Mouse (Mus musculus) CH12.LX (cell line): ENCODE results near the gene Me3. TPM values are rescaled to one million over a fixed set of nuclear protein-coding genes. Genes with fewer than 3 reads are reported as not detected.

Experiments used
- DNase-seq: peaks from one replicate; pipeline ENCODE4 v3.0.0-alpha.2; 2013; ENCODE audit errors: extremely low read depth
- H3K27ac ChIP-seq: 2 replicates; pipeline ENCODE4 v1.5.1; 2012; ENCODE audit warnings: low read depth, mild to moderate bottlenecking, control low read depth, moderate library complexity; ENCODE audit not compliant: insufficient read depth
- H3K27me3 ChIP-seq: replicated peaks from 2 replicates; pipeline ENCODE3; 2012; ENCODE audit warnings: inconsistent platforms
- H3K36me3 ChIP-seq, 2 experiments: replicated peaks in 1 of 2; 2 replicates each; pipeline versions ENCODE3 to v1.6.1; 2012; ENCODE audit warnings: inconsistent platforms in 1 of 2, low read length in 1 of 2, mild to moderate bottlenecking in 1 of 2, mixed read lengths in 1 of 2, moderate library complexity in 1 of 2; ENCODE audit not compliant: control insufficient read depth in 1 of 2, insufficient read depth in 1 of 2
- H3K4me1 ChIP-seq, 2 experiments: 2 replicates each; pipeline ENCODE4 v1.6.1; 2012; ENCODE audit warnings: inconsistent platforms in 1 of 2, moderate library complexity in 1 of 2; ENCODE audit not compliant: insufficient read depth in 2 of 2, control insufficient read depth in 1 of 2
- H3K4me2 ChIP-seq: 2 replicates; pipeline ENCODE4 v1.6.1; 2012; ENCODE audit warnings: low read depth, mild to moderate bottlenecking, control low read depth; ENCODE audit not compliant: poor library complexity, insufficient read depth, severe bottlenecking
- H3K4me3 ChIP-seq, 3 experiments: fragments of 150-350 bp in 1 of 3; sonication (generic) in 1 of 3; replicated peaks in 1 of 3; 2 replicates each; pipeline versions ENCODE3 to v1.5.1; 2011 to 2012; ENCODE audit warnings: low read depth in 2 of 3, low read length in 2 of 3, mild to moderate bottlenecking in 2 of 3, moderate library complexity in 2 of 3, control low read depth in 1 of 3, improper control_type of control experiment in 1 of 3, inconsistent platforms in 1 of 3, mixed read lengths in 1 of 3; ENCODE audit not compliant: poor library complexity in 1 of 3
- H3K79me2 ChIP-seq: replicated peaks from 2 replicates; pipeline ENCODE4 v1.6.1; 2012; ENCODE audit warnings: mild to moderate bottlenecking, moderate library complexity; ENCODE audit not compliant: control insufficient read depth, poor library complexity, insufficient read depth, severe bottlenecking; ENCODE audit errors: extremely low read depth
- H3K9ac ChIP-seq: 2 replicates; pipeline ENCODE4 v1.6.1; 2012; ENCODE audit warnings: low read depth, mild to moderate bottlenecking, control low read depth, moderate library complexity; ENCODE audit not compliant: insufficient read depth
- H3K9me3 ChIP-seq: replicated peaks from 2 replicates; pipeline ENCODE3; 2012; ENCODE audit warnings: low read length, inconsistent platforms, mixed read lengths
- BHLHE40 ChIP-seq: IDR thresholded peaks from 2 replicates; pipeline ENCODE4 v1.6.1; 2011; ENCODE audit warnings: mild to moderate bottlenecking, low read depth, low read length, improper control_type of control experiment
- CHD1 ChIP-seq: IDR thresholded peaks from 2 replicates; pipeline ENCODE4 v1.6.1; 2012; ENCODE audit warnings: low read depth, low read length, improper control_type of control experiment, inconsistent platforms
- CHD2 ChIP-seq: IDR thresholded peaks from 2 replicates; pipeline ENCODE4 v1.6.1; 2011; ENCODE audit warnings: low read length, improper control_type of control experiment
- CTCF ChIP-seq, 2 experiments: IDR thresholded peaks in 1 of 2; conservative IDR thresholded peaks in 1 of 2; 2 replicates each; pipeline ENCODE4 v1.5.1; 2011 to 2012; ENCODE audit warnings: low read depth in 2 of 2, low read length in 2 of 2, improper control_type of control experiment in 1 of 2, inconsistent platforms in 1 of 2, mild to moderate bottlenecking in 1 of 2, moderate library complexity in 1 of 2
- GABPA ChIP-seq: IDR thresholded peaks from 2 replicates; pipeline ENCODE4 v1.6.1; 2012; ENCODE audit warnings: low read depth, low read length, improper control_type of control experiment, inconsistent platforms; ENCODE audit not compliant: insufficient replicate concordance
- HCFC1 ChIP-seq: IDR thresholded peaks from 2 replicates; pipeline ENCODE4 v1.6.1; 2012; ENCODE audit warnings: low read depth, mild to moderate bottlenecking, inconsistent platforms, low read length, improper control_type of control experiment
- IRF4 ChIP-seq: IDR thresholded peaks from 2 replicates; pipeline ENCODE4 v1.6.1; 2014; ENCODE audit warnings: low read depth, mild to moderate bottlenecking, inconsistent platforms, low read length, improper control_type of control experiment
- JUND ChIP-seq: conservative IDR thresholded peaks from 2 replicates; pipeline ENCODE4 v1.6.1; 2011; ENCODE audit warnings: low read depth, low read length, improper control_type of control experiment
- MEF2A ChIP-seq: IDR thresholded peaks from 2 replicates; pipeline ENCODE4 v1.6.1; 2014; ENCODE audit warnings: low read depth, mild to moderate bottlenecking, inconsistent platforms, low read length, improper control_type of control experiment, borderline replicate concordance
- MYC ChIP-seq: IDR thresholded peaks from 2 replicates; pipeline ENCODE4 v1.6.1; 2011; ENCODE audit warnings: low read depth, mild to moderate bottlenecking, improper control_type of control experiment, low read length
- NELFE ChIP-seq: IDR thresholded peaks from 2 replicates; pipeline ENCODE4 v1.6.1; 2011; ENCODE audit warnings: low read depth, low read length, improper control_type of control experiment
- SIN3A ChIP-seq: IDR thresholded peaks from 2 replicates; pipeline ENCODE4 v1.6.1; 2012; ENCODE audit warnings: low read length, improper control_type of control experiment, inconsistent platforms
- TCF12 ChIP-seq: IDR thresholded peaks from 2 replicates; pipeline ENCODE4 v1.6.1; 2014; ENCODE audit warnings: low read depth, mild to moderate bottlenecking, inconsistent platforms, low read length, improper control_type of control experiment
- UBTF ChIP-seq: IDR thresholded peaks from 2 replicates; pipeline ENCODE4 v1.6.1; 2012; ENCODE audit warnings: low read depth, mild to moderate bottlenecking, inconsistent platforms, low read length, improper control_type of control experiment, moderate library complexity
- USF1 ChIP-seq: IDR thresholded peaks from 2 replicates; pipeline ENCODE4 v1.6.1; 2014; ENCODE audit warnings: low read depth, mild to moderate bottlenecking, inconsistent platforms, low read length, improper control_type of control experiment
- USF2 ChIP-seq: conservative IDR thresholded peaks from 2 replicates; pipeline ENCODE4 v1.6.1; 2011; ENCODE audit warnings: low read depth, low read length, improper control_type of control experiment
- dilution Hi-C: fragments of 300-500 bp; cut with MboI; formaldehyde crosslinking; loops from 2 replicates; pipeline ENCODE4 v1.14.3; 2020; ENCODE audit warnings: low sequenced_read_pairs; ENCODE audit not compliant: extremely low pct_unique_long_range_greater_than_20kb, extremely low pct_ligation_motif_present
- in situ Hi-C: fragments of 300-500 bp; cut with MboI; formaldehyde crosslinking; loops from 3 replicates; pipeline ENCODE4 v1.14.3; 2019; ENCODE audit warnings: low sequenced_read_pairs, low pct_ligation_motif_present, low pct_unique_long_range_greater_than_20kb, mixed read lengths
- polyA plus RNA-seq: library from polyadenylated mRNA; unstranded; fragments of >175 nt; gene quantifications from 2 replicates; pipeline ENCODE4 v1.2.1, GENCODE M21; 2012; ENCODE audit warnings: low read depth; ENCODE audit not compliant: insufficient read length
- total RNA-seq, 2 experiments: library from RNA; depleted of rRNA; stranded (reverse); fragments of 300-350 nt in 1 of 2; fragments of >200 nt in 1 of 2; gene quantifications; 2 replicates each; pipeline ENCODE4 v1.2.3; 2012 to 2014

Gene Me3
- total and polyA plus RNA-seq, 3 experiments: not detected

DNA sequence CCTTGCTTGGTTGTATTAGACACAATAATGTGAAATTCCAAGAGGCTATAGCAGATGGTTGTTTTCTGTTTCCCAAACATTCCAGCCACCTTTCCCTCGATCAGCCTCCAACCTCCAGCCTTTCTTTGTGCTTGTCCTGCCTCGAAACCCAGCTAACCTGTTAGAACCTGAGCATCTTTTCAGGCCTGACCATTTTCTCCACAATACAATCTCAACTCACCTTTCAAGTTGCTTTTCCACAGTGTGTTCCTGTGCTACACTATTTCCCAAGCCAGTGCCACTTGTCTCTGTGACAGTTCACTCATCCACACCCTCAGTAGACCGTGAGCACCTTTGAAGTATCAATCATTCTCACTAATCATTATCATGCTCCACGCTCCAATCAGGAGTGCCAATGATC lies 171.8 kb downstream of the Me3 start:
- TF ChIP-seq SIN3A (no peak), HCFC1 (no peak), JUND (no peak), BHLHE40 (no peak), MEF2A (no peak), CHD2 (no peak), USF1 (no peak), USF2 (no peak), TCF12 (no peak)

DNA sequence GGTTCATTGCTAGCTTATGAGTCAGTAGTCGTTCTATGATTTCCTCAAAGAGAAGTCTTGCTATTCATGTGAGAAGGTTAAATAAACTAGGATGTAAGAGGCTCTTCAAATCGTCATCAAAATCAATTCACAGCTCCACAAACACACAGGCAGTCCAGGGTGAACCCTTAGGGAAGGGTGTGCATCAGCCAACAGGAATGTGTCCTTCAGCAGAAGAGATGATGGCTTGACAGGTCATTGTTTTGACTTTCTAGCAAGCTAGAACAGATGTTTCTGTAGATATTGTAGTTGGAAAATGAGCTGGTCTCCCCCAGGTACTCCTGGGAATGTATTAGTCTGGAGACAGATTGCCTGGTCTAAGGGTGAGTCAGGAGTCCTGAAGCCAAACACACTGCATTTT lies 177.2 kb downstream of the Me3 start:
- Histone ChIP-seq H3K9me3 (no peaks in the 10 kb centered on the region), H3K4me2 (no peak overlapping the region), H3K4me3 (no peak overlapping the region), H3K4me1 (peaks cover 0 to 5% of the 10 kb centered on the region in 2 experiments; a peak in 1 of 4 replicates), H3K9ac (no peak overlapping the region), H3K79me2 (no peaks in the 10 kb centered on the region), H3K27me3 (no peaks in the 10 kb centered on the region), H3K36me3 (no peaks in the 10 kb centered on the region), H3K27ac (no peak overlapping the region)
- in situ Hi-C loops (no loop called here), dilution Hi-C loops (no loop called here)
- DNase-seq: no peak
- no peak for TF ChIP-seq UBTF
- no peak for TF ChIP-seq GABPA
- TF ChIP-seq CHD1: no peak
- no peak for TF ChIP-seq CTCF (conservative IDR thresholded peaks at IDR 0.05 in 1 of 2, IDR thresholded peaks at IDR 0.05 in 1 of 2; ENCODE audit: low read depth in 2 of 2, low read length in 2 of 2)
- no peak for TF ChIP-seq IRF4

More for the DNA sequence above, 171.8 kb downstream of the Me3 start:
- Histone ChIP-seq H3K4me2 (no peak overlapping the region), H3K79me2 (no peaks in the 10 kb centered on the region), H3K27ac (no peak overlapping the region), H3K9me3 (no peaks in the 10 kb centered on the region), H3K4me3 (no peak overlapping the region), H3K36me3 (no peaks in the 10 kb centered on the region), H3K4me1 (peaks cover 0 to 5% of the 10 kb centered on the region in 2 experiments; a peak in 1 of 4 replicates), H3K27me3 (no peaks in the 10 kb centered on the region), H3K9ac (no peak overlapping the region)
- no peak for DNase-seq
- dilution Hi-C loops (no loop called here), in situ Hi-C loops (no loop called here)

DNA sequence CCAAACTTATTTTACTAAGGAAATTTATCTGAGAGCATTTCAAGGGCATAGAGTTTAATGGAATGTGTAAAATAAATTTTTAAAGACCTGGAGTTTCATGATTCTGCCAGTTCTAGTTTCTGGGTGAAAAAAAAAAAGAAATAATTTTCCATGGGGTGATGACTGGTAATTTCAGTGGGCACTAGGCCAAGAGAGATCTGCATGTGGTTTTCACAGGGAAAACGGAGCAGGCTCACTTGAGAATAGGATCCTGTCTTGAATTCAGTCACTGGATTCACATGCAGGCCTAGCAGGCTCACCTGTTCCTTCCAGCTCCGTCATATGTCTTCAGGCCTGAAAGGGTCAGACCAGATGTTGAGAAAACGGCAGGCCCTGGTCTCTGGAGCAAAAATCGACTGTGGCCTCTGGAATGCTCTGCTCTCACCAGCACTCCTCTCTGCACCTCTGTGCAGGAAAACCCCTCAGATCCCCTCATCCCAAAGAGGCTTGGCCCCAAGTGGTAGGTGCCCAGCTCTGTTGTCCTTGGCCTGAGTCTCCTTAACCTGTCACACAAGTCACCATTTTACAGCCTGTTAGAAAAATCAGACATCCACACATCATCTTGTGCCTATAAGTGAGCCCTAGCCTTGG lies 196.4 kb downstream of the Me3 start:
- no peak for TF ChIP-seq MYC
- no peak for TF ChIP-seq GABPA
- no peak for TF ChIP-seq NELFE
- Histone ChIP-seq H3K36me3 (no peaks in the 10 kb centered on the region), H3K27me3 (no peaks in the 10 kb centered on the region), H3K4me2 (no peak overlapping the region), H3K27ac (no peak overlapping the region), H3K4me1 (no peaks in the 10 kb centered on the region), H3K79me2 (no peaks in the 10 kb centered on the region), H3K9ac (no peak overlapping the region), H3K9me3 (no peaks in the 10 kb centered on the region), H3K4me3 (no peak overlapping the region)
- no peak for DNase-seq
- in situ Hi-C loops (loop anchor here (25.0 kb wide), 1 partner anchor 166 kb away; no protein-coding TSS in a partner anchor), dilution Hi-C loops (no loop called here)
